In the genomic region with DNA sequence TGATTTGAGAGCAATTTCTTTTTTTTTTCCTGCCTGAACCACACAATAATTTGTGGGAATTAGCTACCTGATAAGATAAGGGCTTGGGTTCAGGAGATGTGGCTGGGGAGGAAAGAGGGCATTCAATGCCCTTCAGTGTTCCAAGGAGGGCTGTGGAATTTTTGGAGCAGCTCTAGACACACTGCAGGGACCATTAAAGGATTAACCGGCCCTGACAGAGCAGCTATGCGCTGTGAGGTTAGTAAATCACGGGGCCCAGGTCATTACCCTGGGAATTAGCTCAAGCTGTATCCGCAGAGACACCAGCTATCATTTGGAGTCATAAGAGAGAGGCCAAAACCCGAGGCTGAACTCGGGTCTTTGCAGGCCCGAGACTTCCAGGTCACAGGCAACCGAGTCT, we compare ENCODE assay signal across 31 mouse cellular contexts. TPM values are rescaled to one million over a fixed set of nuclear protein-coding genes. Genes with fewer than 3 reads are reported as not detected.
DNase-seq lines count a peak whose midpoint lies in the region; ATAC-seq lines count a peak whose summit lies in the region.
"Had no signal": no experiment of that assay in that cellular context is flagged by ENCODE, and none has a peak within 500 bp of the region (broad histone marks: within the 10 kb centered on the region; RNA-seq: fewer than 3 reads in every experiment).

No protein-coding gene starts in this region.

- no peak overlapping the region for H3K4me2 ChIP-seq in intestine, embryonic 14.5 days (ENCODE audit: low read length)
- H3K4me2 ChIP-seq in intestine, embryonic 16.5 days (ENCODE audit: low read depth, low read length), result no peak overlapping the region
- H3K4me2 ChIP-seq in kidney, embryonic 16.5 days (replicated peaks; ENCODE audit: low read depth, low read length), result no peak overlapping the region
- H3K4me2 ChIP-seq: embryonic facial prominence, embryonic 12.5 days; heart, embryonic 12.5 days; hindbrain, embryonic 13.5 days; limb, embryonic 12.5 days; liver, embryonic 15.5 days; lung, embryonic 14.5 days; midbrain, embryonic 15.5 days had no signal

- H3K27me3 ChIP-seq in intestine, embryonic 14.5 days (replicated peaks; ENCODE audit: control insufficient read depth, insufficient read depth, low read length), result no peaks in the 10 kb centered on the region
- H3K27me3 ChIP-seq in intestine, embryonic 16.5 days (replicated peaks; ENCODE audit: control insufficient read depth, insufficient read depth, low read length), result no peaks in the 10 kb centered on the region
- H3K27me3 ChIP-seq in kidney, embryonic 16.5 days (ENCODE audit: insufficient read depth, low read length), result no peaks in the 10 kb centered on the region
- H3K27me3 ChIP-seq: heart, embryonic 12.5 days; hindbrain, embryonic 13.5 days; limb, embryonic 12.5 days; liver, embryonic 15.5 days; midbrain, embryonic 15.5 days had no signal

- no peaks in the 10 kb centered on the region for H3K4me1 ChIP-seq in intestine, embryonic 14.5 days (replicated peaks; ENCODE audit: control insufficient read depth, insufficient read depth, low read length)
- H3K4me1 ChIP-seq in intestine, embryonic 16.5 days (ENCODE audit: control insufficient read depth, insufficient read depth, low read length), result 0 out of 2 replicates have a peak, but pooled peaks cover 3% of the 10 kb centered on the region
- H3K4me1 ChIP-seq in kidney, embryonic 16.5 days (ENCODE audit: insufficient read depth, low read length), result peaks cover 7% of the 10 kb centered on the region
- H3K4me1 ChIP-seq: embryonic facial prominence, embryonic 12.5 days; hindbrain, embryonic 13.5 days; limb, embryonic 12.5 days; liver, embryonic 15.5 days; midbrain, embryonic 10.5 days; midbrain, embryonic 15.5 days had no signal

- H3K27ac ChIP-seq in intestine, embryonic 14.5 days (ENCODE audit: low read depth), result no peak overlapping the region
- no peak overlapping the region for H3K27ac ChIP-seq in intestine, embryonic 16.5 days (ENCODE audit: low read length)
- no peak overlapping the region for H3K27ac ChIP-seq in kidney, embryonic 16.5 days (ENCODE audit: low read length)
- H3K27ac ChIP-seq: embryonic facial prominence, embryonic 12.5 days; gastrocnemius, adult 2 months; heart, adult 2 months; hindbrain, embryonic 13.5 days; limb, embryonic 12.5 days; liver, embryonic 15.5 days; midbrain, embryonic 10.5 days; midbrain, embryonic 15.5 days had no signal

- H3K9me3 ChIP-seq in intestine, embryonic 14.5 days (ENCODE audit: control insufficient read depth, low read length), result no peaks in the 10 kb centered on the region
- H3K9me3 ChIP-seq in intestine, embryonic 16.5 days (ENCODE audit: control insufficient read depth, low read length), result no peaks in the 10 kb centered on the region
- no peaks in the 10 kb centered on the region for H3K9me3 ChIP-seq in kidney, embryonic 16.5 days (ENCODE audit: low read length)
- H3K9me3 ChIP-seq: embryonic facial prominence, embryonic 12.5 days; G1E; heart, embryonic 12.5 days; hindbrain, embryonic 13.5 days; limb, embryonic 12.5 days; liver, embryonic 15.5 days; midbrain, embryonic 10.5 days; midbrain, embryonic 15.5 days had no signal

- no peaks in the 10 kb centered on the region for H3K36me3 ChIP-seq in intestine, embryonic 14.5 days (ENCODE audit: control insufficient read depth, insufficient read depth, low read length)
- H3K36me3 ChIP-seq in intestine, embryonic 16.5 days (ENCODE audit: control insufficient read depth, insufficient read depth, low read length), result no peaks in the 10 kb centered on the region
- no peaks in the 10 kb centered on the region for H3K36me3 ChIP-seq in kidney, embryonic 16.5 days (ENCODE audit: insufficient read depth, low read length)
- H3K36me3 ChIP-seq: embryonic facial prominence, embryonic 12.5 days; G1E; heart, embryonic 12.5 days; hindbrain, embryonic 13.5 days; limb, embryonic 12.5 days; liver, embryonic 15.5 days; midbrain, embryonic 10.5 days; midbrain, embryonic 15.5 days had no signal

- no peak overlapping the region for H3K4me3 ChIP-seq in intestine, embryonic 14.5 days (ENCODE audit: low read depth, low read length)
- no peak overlapping the region for H3K4me3 ChIP-seq in intestine, embryonic 16.5 days (ENCODE audit: low read length)
- no peak overlapping the region for H3K4me3 ChIP-seq in kidney, embryonic 16.5 days (ENCODE audit: low read length)
- H3K4me3 ChIP-seq: embryonic facial prominence, embryonic 12.5 days; gastrocnemius, adult 2 months; heart, adult 2 months; heart, embryonic 12.5 days; hindbrain, embryonic 13.5 days; limb, embryonic 12.5 days; liver, embryonic 15.5 days; midbrain, embryonic 10.5 days; midbrain, embryonic 15.5 days had no signal

- WGBS in intestine, embryonic 14.5 days, result 10% methylated on average over 8 of the region's 8 CpGs
- 14% methylated on average over 8 of the region's 8 CpGs for WGBS in intestine, embryonic 16.5 days
- 11% methylated on average over 8 of the region's 8 CpGs for WGBS in kidney, embryonic 16.5 days

- DNase-seq in intestine, embryonic 14.5 days (ENCODE audit: low spot score), result no peak
- no peak for DNase-seq in kidney, adult 8-10 months
- DNase-seq in embryo, embryonic 10.5 days (ENCODE audit: low spot score), result peak; percentile 54
- DNase-seq in mesoderm, embryonic 11.5 days (ENCODE audit: low read depth, low spot score), result peak; percentile 69
- no peak for DNase-seq in layer of hippocampus, adult 18-20 months (ENCODE audit: low spot score in 2 of 2)
- DNase-seq: adrenal gland, postnatal 10 days; cerebellum, adult 8-10 months; cerebellum, postnatal 25 days; gastrocnemius, adult 2 months; gastrocnemius, postnatal 36 days; heart, adult 2 months; heart, postnatal 4 days; lung, embryonic 14.5 days; lung, postnatal 14 days; right cerebral cortex, postnatal 4 days; thymus, adult 2 months; thymus, postnatal 36 days had no signal

- ATAC-seq in intestine, embryonic 14.5 days (replicated peaks; ENCODE audit: low FRiP score, low TSS enrichment, low read depth), result peak; percentile 62; the same call in 1 of the 2 replicates
- ATAC-seq in intestine, embryonic 16.5 days, result no peak
- ATAC-seq in kidney, embryonic 16.5 days (ENCODE audit: low FRiP score, low TSS enrichment), result peak; percentile 63; the same call in 1 of the 2 replicates
- ATAC-seq: forebrain, embryonic 14.5 days; midbrain, embryonic 15.5 days had no signal

- no peak overlapping the region for H3K9ac ChIP-seq in intestine, embryonic 14.5 days (ENCODE audit: low read length)
- no peak overlapping the region for H3K9ac ChIP-seq in intestine, embryonic 16.5 days (ENCODE audit: low read depth, low read length)
- H3K9ac ChIP-seq in kidney, embryonic 16.5 days (replicated peaks; ENCODE audit: low read length), result no peak overlapping the region
- H3K9ac ChIP-seq: embryonic facial prominence, embryonic 12.5 days; heart, embryonic 12.5 days; hindbrain, embryonic 13.5 days; limb, embryonic 12.5 days; liver, embryonic 15.5 days; lung, embryonic 14.5 days; midbrain, embryonic 15.5 days had no signal

RNA-seq across cellular contexts. Expression of a gene that starts 24.0 kb away (rescaled TPM):
- 1.1 and 2.2 TPM in 2 replicates for polyA plus RNA-seq in intestine, embryonic 14.5 days (2014; fragmentation: Nextera tagmentation; extraction: Ambion mirVana)
- 1.4 and 1.8 TPM in 2 replicates for polyA plus RNA-seq in intestine, embryonic 16.5 days (2015; fragmentation: Nextera tagmentation; extraction: Ambion mirVana)
- 4.0 and 4.1 TPM in 2 replicates for polyA plus RNA-seq in kidney, embryonic 16.5 days (2015; fragmentation: Nextera tagmentation; extraction: Ambion mirVana)
- not detected for total RNA-seq in layer of hippocampus, adult 18-20 months (2021)
- total RNA-seq: G1E; gastrocnemius, postnatal 36 days; layer of hippocampus, postnatal 10 days; left cerebral cortex, adult 18-20 months; neutrophil, adult 5-6 weeks had no signal
- polyA plus RNA-seq: forebrain, embryonic 14.5 days; G1E; midbrain, embryonic 15.5 days had no signal

Comparison
In these comparisons a context has a peak if more than half of its experiments do, and no peak if none do; other contexts are left out.
1. DNase-seq: peak in embryo, embryonic 10.5 days (single experiment) and mesoderm, embryonic 11.5 days (single experiment); none in intestine, embryonic 14.5 days (single experiment), kidney, adult 8-10 months (0 of 2) and layer of hippocampus, adult 18-20 months (0 of 2).